Mouse (Mus musculus) myocyte (in vitro differentiated cells): ENCODE data around the gene Fgf7.

Source experiments
- E2F4 ChIP-seq: IDR thresholded peaks from one replicate; pipeline ENCODE4 v1.6.1; 2011; ENCODE audit warnings: mild to moderate bottlenecking, control low read depth, moderate library complexity; ENCODE audit not compliant: insufficient read depth
- MAX ChIP-seq: IDR thresholded peaks from one replicate; pipeline ENCODE4 v1.6.1; 2011; ENCODE audit warnings: low read depth, mild to moderate bottlenecking, control low read depth
- MYOD1 ChIP-seq, 3 experiments: IDR thresholded peaks; one replicate each; pipeline ENCODE4 v1.6.1; 2011; ENCODE audit warnings: control low read depth in 2 of 3, low read depth in 2 of 3, mild to moderate bottlenecking in 2 of 3, moderate library complexity in 1 of 3; ENCODE audit not compliant: insufficient read length in 2 of 3, control insufficient read depth in 1 of 3
- MYOG ChIP-seq, 3 experiments: IDR thresholded peaks; one replicate each; pipeline ENCODE4 v1.6.1; 2011; ENCODE audit warnings: control low read depth in 2 of 3, low read depth in 2 of 3, mild to moderate bottlenecking in 2 of 3; ENCODE audit not compliant: insufficient read length in 2 of 3, control insufficient read depth in 1 of 3, insufficient read depth in 1 of 3
- POLR2A ChIP-seq: IDR thresholded peaks from one replicate; pipeline ENCODE4 v1.6.1; 2011; ENCODE audit warnings: low read depth, mild to moderate bottlenecking, control low read depth, moderate library complexity; ENCODE audit not compliant: insufficient read length
- REST ChIP-seq: IDR thresholded peaks from one replicate; pipeline ENCODE4 v1.6.1; 2011; ENCODE audit warnings: mild to moderate bottlenecking, control low read depth, moderate library complexity; ENCODE audit not compliant: insufficient read depth, insufficient read length
- TCF12 ChIP-seq: IDR thresholded peaks from one replicate; pipeline ENCODE4 v1.6.1; 2011; ENCODE audit warnings: mild to moderate bottlenecking, control low read depth; ENCODE audit not compliant: poor library complexity, insufficient read depth, severe bottlenecking
- TCF3 ChIP-seq: IDR thresholded peaks from one replicate; pipeline ENCODE4 v1.6.1; 2011; ENCODE audit warnings: low read depth, control low read depth; ENCODE audit not compliant: insufficient read length
- USF1 ChIP-seq: IDR thresholded peaks from one replicate; pipeline ENCODE4 v1.6.1; 2011; ENCODE audit warnings: low read depth, mild to moderate bottlenecking, control low read depth, moderate library complexity

- TF ChIP-seq MYOD1 (IDR thresholded peaks at IDR 0.05; ENCODE audit: control insufficient read depth in 1 of 3, insufficient read length in 2 of 3, low read depth in 2 of 3), result no peak
- no peak for TF ChIP-seq TCF12
- no peak for TF ChIP-seq REST
- TF ChIP-seq POLR2A, result no peak
- no peak for TF ChIP-seq MYOG (IDR thresholded peaks at IDR 0.05; ENCODE audit: control insufficient read depth in 1 of 3, insufficient read depth in 1 of 3, insufficient read length in 2 of 3, low read depth in 2 of 3)
- no peak for TF ChIP-seq USF1
- TF ChIP-seq TCF3, result no peak
- TF ChIP-seq E2F4, result no peak
- no peak for TF ChIP-seq MAX
Observed at GRCm38 (mm10) chr2:126031186-126031900, 3.1 kb upstream of the Fgf7 start.
